Mouse (Mus musculus): Measurements from ENCODE around the gene Ssbp4. TPM values are rescaled to one million over a fixed set of nuclear protein-coding genes. Genes with fewer than 3 reads are reported as not detected.

Gene Ssbp4
- polyA plus RNA-seq, 1 experiment from 2014 or later: 117 TPM

- Histone ChIP-seq H3K36me3 (no peaks in the 10 kb centered on the region), H3K27ac (peak overlapping the region; percentile 94), H3K4me1 (replicated peaks) (peaks cover 75% of the 10 kb centered on the region), H3K4me3 (peak overlapping the region; percentile 80), H3K9me3 (no peaks in the 10 kb centered on the region), H3K27me3 (ENCODE audit: insufficient read depth, poor library complexity, severe bottlenecking) (peaks cover 37% of the 10 kb centered on the region)
- DNase-seq (ENCODE audit: low spot score): peak; percentile 88
- WGBS: 1% methylated on average over 45 of the region's 45 CpGs
These were observed 1.4 kb upstream of the Ssbp4 start for GRCm38 (mm10) chr8:70609849-70610795.

GRCm38 (mm10) chr8:70609368-70609848, 736 bp upstream of the Ssbp4 start:
- peaks cover 37% of the 10 kb centered on the region for H3K27me3 ChIP-seq (ENCODE audit: insufficient read depth, poor library complexity, severe bottlenecking)
- peak; percentile 87 for DNase-seq (ENCODE audit: low spot score)
- H3K36me3 ChIP-seq: 0 out of 2 replicates have a peak, but pooled peaks cover 3% of the 10 kb centered on the region
- WGBS: under 1% methylated on average over 39 of the region's 39 CpGs
- H3K4me3 ChIP-seq: peak overlapping the region; percentile 80
- H3K9me3 ChIP-seq: no peaks in the 10 kb centered on the region
- peaks cover 80% of the 10 kb centered on the region for H3K4me1 ChIP-seq (replicated peaks)
- H3K27ac ChIP-seq: peak overlapping the region; percentile 94

- Histone ChIP-seq H3K9me3 (no peaks in the 10 kb centered on the region; the same call in 1 of the 2 replicates), H3K27ac (peak overlapping the region; percentile 94), H3K4me1 (replicated peaks) (peaks cover 80% of the 10 kb centered on the region), H3K36me3 (peaks cover 6% of the 10 kb centered on the region; the same call in 1 of the 2 replicates), H3K27me3 (ENCODE audit: insufficient read depth, poor library complexity, severe bottlenecking) (peaks cover 43% of the 10 kb centered on the region), H3K4me3 (peak overlapping the region; percentile 80)
- WGBS: 2% methylated on average over 84 of the region's 84 CpGs
- DNase-seq (ENCODE audit: low spot score): peak; percentile 65
These were observed 549 bp downstream of the Ssbp4 start for GRCm38 (mm10) chr8:70607898-70608748.

- H3K4me1 ChIP-seq (replicated peaks): peaks cover 85% of the 10 kb centered on the region
- H3K27me3 ChIP-seq (ENCODE audit: insufficient read depth, poor library complexity, severe bottlenecking): peaks cover 43% of the 10 kb centered on the region
- peaks cover 2% of the 10 kb centered on the region for H3K9me3 ChIP-seq
- peak overlapping the region; percentile 80 for H3K4me3 ChIP-seq
- H3K36me3 ChIP-seq: peaks cover 12% of the 10 kb centered on the region
- WGBS: 32% methylated on average over 6 of the region's 6 CpGs
- H3K27ac ChIP-seq: peak overlapping the region; percentile 94
- no peak for DNase-seq (ENCODE audit: low spot score)
These were observed 1.1 kb downstream of the Ssbp4 start for GRCm38 (mm10) chr8:70607603-70607897.

GRCm38 (mm10) chr8:70606780-70607602, 1.7 kb downstream of the Ssbp4 start:
- peaks cover 17% of the 10 kb centered on the region for H3K36me3 ChIP-seq
- H3K9me3 ChIP-seq: peaks cover 6% of the 10 kb centered on the region
- peaks cover 91% of the 10 kb centered on the region for H3K4me1 ChIP-seq (replicated peaks)
- peak overlapping the region; percentile 94 for H3K27ac ChIP-seq
- peak overlapping the region; percentile 80 for H3K4me3 ChIP-seq
- 66% methylated on average over 18 of the region's 18 CpGs for WGBS
- no peak for DNase-seq (ENCODE audit: low spot score)
- H3K27me3 ChIP-seq (ENCODE audit: insufficient read depth, poor library complexity, severe bottlenecking): peaks cover 43% of the 10 kb centered on the region

- H3K9me3 ChIP-seq: peaks cover 10% of the 10 kb centered on the region
- peak overlapping the region; percentile 94; the same call in 1 of the 2 replicates for H3K27ac ChIP-seq
- no peak for DNase-seq (ENCODE audit: low spot score)
- peak overlapping the region; percentile 80; the same call in 1 of the 2 replicates for H3K4me3 ChIP-seq
- peaks cover 21% of the 10 kb centered on the region for H3K36me3 ChIP-seq
- H3K4me1 ChIP-seq (replicated peaks): peaks cover 91% of the 10 kb centered on the region
- H3K27me3 ChIP-seq (ENCODE audit: insufficient read depth, poor library complexity, severe bottlenecking): peaks cover 40% of the 10 kb centered on the region
- WGBS: 85% methylated on average over 9 of the region's 9 CpGs
These were observed 2.5 kb downstream of the Ssbp4 start for GRCm38 (mm10) chr8:70605871-70606779.

- Histone ChIP-seq H3K27me3 (ENCODE audit: insufficient read depth, poor library complexity, severe bottlenecking) (peaks cover 46% of the 10 kb centered on the region), H3K9me3 (peaks cover 10% of the 10 kb centered on the region), H3K4me1 (replicated peaks) (peaks cover 91% of the 10 kb centered on the region), H3K27ac (peak overlapping the region; percentile 66), H3K4me3 (0 out of 2 replicates have a peak overlapping the region, but pooled peaks have one; percentile 7), H3K36me3 (peaks cover 22% of the 10 kb centered on the region)
- DNase-seq (ENCODE audit: low spot score): no peak
- WGBS: 85% methylated on average over 7 of the region's 7 CpGs
These were observed 4.1 kb downstream of the Ssbp4 start for GRCm38 (mm10) chr8:70604558-70604957.

GRCm38 (mm10) chr8:70602139-70602811, 6.4 kb downstream of the Ssbp4 start:
- Histone ChIP-seq H3K27ac (peak overlapping the region; percentile 87), H3K4me1 (replicated peaks) (peaks cover 91% of the 10 kb centered on the region), H3K27me3 (ENCODE audit: insufficient read depth, poor library complexity, severe bottlenecking) (peaks cover 45% of the 10 kb centered on the region), H3K9me3 (peaks cover 10% of the 10 kb centered on the region), H3K36me3 (peaks cover 35% of the 10 kb centered on the region), H3K4me3 (no peak overlapping the region)
- WGBS: 90% methylated on average over 13 of the region's 13 CpGs
- no peak for DNase-seq (ENCODE audit: low spot score)

- H3K27ac ChIP-seq: peak overlapping the region; percentile 87
- peaks cover 46% of the 10 kb centered on the region for H3K27me3 ChIP-seq (ENCODE audit: insufficient read depth, poor library complexity, severe bottlenecking)
- H3K4me3 ChIP-seq: peak overlapping the region; percentile 45
- peaks cover 10% of the 10 kb centered on the region for H3K9me3 ChIP-seq
- DNase-seq (ENCODE audit: low spot score): peak; percentile 97
- peaks cover 45% of the 10 kb centered on the region for H3K36me3 ChIP-seq
- H3K4me1 ChIP-seq (replicated peaks): peaks cover 91% of the 10 kb centered on the region
- under 1% methylated on average over 26 of the region's 26 CpGs for WGBS
These were observed 7.4 kb downstream of the Ssbp4 start for GRCm38 (mm10) chr8:70601271-70601649.

GRCm38 (mm10) chr8:70600473-70601270, 8.0 kb downstream of the Ssbp4 start:
- peak overlapping the region; percentile 87 for H3K27ac ChIP-seq
- peak overlapping the region; percentile 45 for H3K4me3 ChIP-seq
- H3K27me3 ChIP-seq (ENCODE audit: insufficient read depth, poor library complexity, severe bottlenecking): peaks cover 47% of the 10 kb centered on the region
- H3K4me1 ChIP-seq (replicated peaks): peaks cover 92% of the 10 kb centered on the region
- WGBS: 9% methylated on average over 10 of the region's 10 CpGs
- DNase-seq (ENCODE audit: low spot score): peak; percentile 76
- H3K36me3 ChIP-seq: peaks cover 51% of the 10 kb centered on the region
- peaks cover 10% of the 10 kb centered on the region for H3K9me3 ChIP-seq
